Mouse (Mus musculus): Measurements from ENCODE around the gene Hoxc5.

Hoxc5 gene

GRCm38 (mm10) chr15:103035548-103035881, 68.3 kb downstream of the Hoxc5 start:
- no peak for DNase-seq (ENCODE audit: low spot score in 2 of 2)

- DNase-seq (ENCODE audit: low spot score in 2 of 2) = no peak
These were observed 70.3 kb downstream of the Hoxc5 start for GRCm38 (mm10) chr15:103037579-103037978.

- DNase-seq (ENCODE audit: low spot score in 2 of 2) = no peak
These were observed 71.6 kb downstream of the Hoxc5 start for GRCm38 (mm10) chr15:103038701-103039480.

GRCm38 (mm10) chr15:103039609-103040008, 72.4 kb downstream of the Hoxc5 start:
- no peak for DNase-seq (ENCODE audit: low spot score in 2 of 2)

- no peak for DNase-seq (ENCODE audit: low spot score in 2 of 2)
These were observed 73.4 kb downstream of the Hoxc5 start for GRCm38 (mm10) chr15:103040601-103041000.

GRCm38 (mm10) chr15:103041613-103042012, 74.4 kb downstream of the Hoxc5 start:
- no peak for DNase-seq (ENCODE audit: low spot score in 2 of 2)

- DNase-seq (ENCODE audit: low spot score in 2 of 2) = no peak
These were observed 75.0 kb downstream of the Hoxc5 start for GRCm38 (mm10) chr15:103042209-103042608.

GRCm38 (mm10) chr15:103051670-103052069, 84.4 kb downstream of the Hoxc5 start:
- no peak for DNase-seq (ENCODE audit: low spot score in 2 of 2)

- DNase-seq (ENCODE audit: low spot score in 2 of 2) = no peak
These were observed 86.0 kb downstream of the Hoxc5 start for GRCm38 (mm10) chr15:103053210-103053609.

GRCm38 (mm10) chr15:103056396-103056795, 89.2 kb downstream of the Hoxc5 start:
- no peak for DNase-seq (ENCODE audit: low spot score in 2 of 2)

- no peak for DNase-seq (ENCODE audit: low spot score in 2 of 2)
These were observed 91.5 kb downstream of the Hoxc5 start for GRCm38 (mm10) chr15:103058715-103059114.

GRCm38 (mm10) chr15:103059393-103059992, 92.2 kb downstream of the Hoxc5 start:
- DNase-seq (ENCODE audit: low spot score in 2 of 2) = no peak

GRCm38 (mm10) chr15:103060021-103060340, 92.7 kb downstream of the Hoxc5 start:
- no peak for DNase-seq (ENCODE audit: low spot score in 2 of 2)

- DNase-seq (ENCODE audit: low spot score in 2 of 2) = no peak
These were observed 93.3 kb downstream of the Hoxc5 start for GRCm38 (mm10) chr15:103060341-103061130.

- no peak for DNase-seq (ENCODE audit: low spot score in 2 of 2)
These were observed 94.0 kb downstream of the Hoxc5 start for GRCm38 (mm10) chr15:103061131-103061825.

- DNase-seq (ENCODE audit: low spot score in 2 of 2) = no peak
These were observed 94.7 kb downstream of the Hoxc5 start for GRCm38 (mm10) chr15:103061988-103062387.

- no peak for DNase-seq (ENCODE audit: low spot score in 2 of 2)
These were observed 98.4 kb downstream of the Hoxc5 start for GRCm38 (mm10) chr15:103065642-103066041.

Data from cerebellum, postnatal 4 days (tissue).